ENCODE assay signal across 9 mouse cellular contexts in the genomic region with DNA sequence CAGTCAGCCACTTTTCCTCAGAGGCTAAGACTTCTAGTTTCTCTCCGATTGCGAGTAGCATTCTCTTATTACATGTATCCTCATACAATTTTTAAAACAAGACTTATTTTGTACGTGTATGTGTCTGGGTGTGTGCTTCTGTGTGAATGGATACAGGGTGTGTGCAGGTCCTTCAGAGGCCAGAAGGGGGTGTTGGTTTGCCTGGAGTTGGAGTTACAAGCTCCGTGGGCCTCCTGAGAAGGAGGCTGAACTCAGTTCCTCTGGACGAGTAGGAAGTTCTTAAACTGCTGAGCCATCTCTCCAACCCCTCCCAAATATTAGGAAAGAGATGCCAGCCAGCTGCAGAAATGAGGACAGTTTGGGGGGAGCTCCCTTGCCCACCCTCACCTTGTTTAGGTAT. TPM values are rescaled to one million over a fixed set of nuclear protein-coding genes. Genes with fewer than 3 reads are reported as not detected.
DNase-seq lines count a peak whose midpoint lies in the region; ATAC-seq lines count a peak whose summit lies in the region.
"Had no signal": no experiment of that assay in that cellular context is flagged by ENCODE, and none has a peak within 500 bp of the region (broad histone marks: within the 10 kb centered on the region; RNA-seq: fewer than 3 reads in every experiment).

No protein-coding gene starts in this region.

- peak; percentile 27 for DNase-seq in CD4-positive, CD25-positive, alpha-beta regulatory T cell, adult 2 months (ENCODE audit: low read depth, low spot score)
- peak; percentile 39 to 50 for DNase-seq in kidney, postnatal 4 days
- DNase-seq in kidney, postnatal 14 days, result no peak
- peak; percentile 42 for DNase-seq in ES-CJ7 (ENCODE audit: low read depth, low spot score)
- peak; percentile 50 for DNase-seq in lung, postnatal 10 days
- DNase-seq in frontal cortex, postnatal 14 days (ENCODE audit: low spot score in 2 of 2), result no peak
- no peak for DNase-seq in ovary, postnatal 36 days (ENCODE audit: low spot score)
- DNase-seq: spleen, adult 18-20 months had no signal

- ATAC-seq in CD4-positive, CD25-positive, alpha-beta regulatory T cell, adult 4 months, result no peak

RNA-seq across cellular contexts. Expression of gene Snx30, which starts 2.8 kb away (rescaled TPM):
- polyA plus RNA-seq in CD4-positive, CD25-positive, alpha-beta regulatory T cell, adult 4 months (2017; shearing (Covaris generic)), result 1 to 10 TPM; 2.2 to 2.6 TPM

RNA-seq across cellular contexts. Expression of gene Inip, which starts 7.0 kb away (rescaled TPM):
- polyA plus RNA-seq in CD4-positive, CD25-positive, alpha-beta regulatory T cell, adult 4 months (2017; shearing (Covaris generic)), result 10 to 100 TPM; 49.6 to 49.7 TPM

Comparison
In these comparisons a context has a peak if more than half of its experiments do, and no peak if none do; other contexts are left out.
1. DNase-seq: peak in CD4-positive, CD25-positive, alpha-beta regulatory T cell, adult 2 months (single experiment), kidney, postnatal 4 days (2 of 2), ES-CJ7 (single experiment) and lung, postnatal 10 days (single experiment); none in kidney, postnatal 14 days (single experiment), frontal cortex, postnatal 14 days (0 of 2) and ovary, postnatal 36 days (single experiment).